Mouse (Mus musculus): ENCODE results near the gene Eif2b1.

GRCm38 (mm10) chr5:124610965-124611364 is 32.0 kb upstream of the Eif2b1 start:
- TF ChIP-seq EP300 (IDR thresholded peaks at IDR 0.05; ENCODE audit: low read depth) (no peak), CTCF (IDR thresholded peaks at IDR 0.05; ENCODE audit: low read depth) (peak; percentile 54)

Measured in liver, postnatal 0 days (tissue).